ENCODE assay signal across 19 mouse cellular contexts in the genomic region with DNA sequence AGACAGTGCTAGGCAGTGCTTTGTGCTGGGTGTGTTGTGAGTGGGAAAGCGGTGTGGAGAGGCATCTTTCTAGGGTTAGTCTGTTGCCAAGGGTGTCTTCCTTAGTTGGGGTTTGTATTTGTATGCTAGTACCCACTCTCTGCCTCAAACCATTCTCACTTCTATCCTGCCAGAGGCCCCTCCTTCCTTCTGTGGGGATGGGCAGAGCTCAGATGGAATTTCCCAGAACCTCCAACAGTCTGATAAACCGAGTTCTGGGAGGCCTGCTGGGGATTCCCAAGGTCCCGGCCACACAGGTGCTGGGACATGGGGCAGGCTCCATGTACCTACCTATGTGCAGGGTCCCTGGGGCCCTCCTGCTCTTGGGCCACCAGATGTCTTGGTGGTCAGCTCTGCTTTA. TPM values are rescaled to one million over a fixed set of nuclear protein-coding genes. Genes with fewer than 3 reads are reported as not detected.
"Had no signal": no experiment of that assay in that cellular context is flagged by ENCODE, and none has a peak within 500 bp of the region (broad histone marks: within the 10 kb centered on the region; RNA-seq: fewer than 3 reads in every experiment).

No protein-coding gene starts in this region.

- ATAC-seq: lung, postnatal 0 days; midbrain, embryonic 13.5 days; midbrain, embryonic 16.5 days had no signal

- H3K9me3 ChIP-seq: limb, embryonic 12.5 days; limb, embryonic 15.5 days; megakaryocyte, embryonic 14.5 days; midbrain, embryonic 10.5 days; midbrain, embryonic 13.5 days; neural tube, embryonic 13.5 days; stomach, embryonic 15.5 days had no signal

- H3K27ac ChIP-seq: kidney, postnatal 0 days; limb, embryonic 12.5 days; limb, embryonic 15.5 days; liver, embryonic 14.5 days; midbrain, embryonic 10.5 days; midbrain, embryonic 13.5 days; neural tube, embryonic 13.5 days; stomach, embryonic 15.5 days had no signal

- DNase-seq: left cerebral cortex, postnatal 4 days; lung, embryonic 14.5 days; retina, postnatal 1 day; right cerebral cortex, postnatal 25 days had no signal

- H3K4me3 ChIP-seq: limb, embryonic 12.5 days; limb, embryonic 15.5 days; megakaryocyte, embryonic 14.5 days; midbrain, embryonic 10.5 days; midbrain, embryonic 13.5 days; myocyte; neural tube, embryonic 13.5 days; stomach, embryonic 15.5 days had no signal

- H3K4me2 ChIP-seq: limb, embryonic 12.5 days; limb, embryonic 15.5 days; liver, embryonic 11.5 days; lung, embryonic 14.5 days; midbrain, embryonic 13.5 days; neural tube, embryonic 13.5 days; stomach, embryonic 15.5 days had no signal

- H3K36me3 ChIP-seq: midbrain, embryonic 10.5 days; midbrain, embryonic 13.5 days; neural tube, embryonic 13.5 days; stomach, embryonic 15.5 days had no signal

- H3K27me3 ChIP-seq: limb, embryonic 12.5 days; limb, embryonic 15.5 days; megakaryocyte, embryonic 14.5 days; midbrain, embryonic 13.5 days; neural tube, embryonic 13.5 days; stomach, embryonic 15.5 days had no signal

- H3K9ac ChIP-seq: limb, embryonic 12.5 days; limb, embryonic 15.5 days; liver, embryonic 14.5 days; liver, postnatal 0 days; lung, embryonic 14.5 days; midbrain, embryonic 13.5 days; neural tube, embryonic 13.5 days; stomach, embryonic 15.5 days had no signal

RNA-seq across cellular contexts. Expression of a gene that starts 59.4 kb away (rescaled TPM):
- total RNA-seq: monocyte, adult 5-6 weeks had no signal
- polyA plus RNA-seq: lung, embryonic 14.5 days had no signal
